10 mouse cellular contexts compared by ENCODE assay signal in genomic region chr5:35717946-35718345, GRCm38 (mm10). TPM values are rescaled to one million over a fixed set of nuclear protein-coding genes. Genes with fewer than 3 reads are reported as not detected.
DNase-seq lines count a peak whose midpoint lies in the region; ATAC-seq lines count a peak whose summit lies in the region.
"Had no signal": no experiment of that assay in that cellular context is flagged by ENCODE, and none has a peak within 500 bp of the region (broad histone marks: within the 10 kb centered on the region; RNA-seq: fewer than 3 reads in every experiment).

No protein-coding gene starts in this region.

- no peaks in the 10 kb centered on the region for H3K27me3 ChIP-seq in forebrain, embryonic 11.5 days (ENCODE audit: control insufficient read depth, insufficient read depth, low read length)
- no peaks in the 10 kb centered on the region for H3K27me3 ChIP-seq in forebrain, embryonic 16.5 days (replicated peaks; ENCODE audit: control insufficient read depth, insufficient read depth, low read length)
- H3K27me3 ChIP-seq in embryonic facial prominence, embryonic 11.5 days (ENCODE audit: control insufficient read depth, insufficient read depth, low read length) = no peaks in the 10 kb centered on the region
- H3K27me3 ChIP-seq: liver, embryonic 15.5 days had no signal

- no peak overlapping the region for H3K4me3 ChIP-seq in forebrain, embryonic 11.5 days (ENCODE audit: low read depth, low read length)
- no peak overlapping the region for H3K4me3 ChIP-seq in forebrain, embryonic 16.5 days (replicated peaks; ENCODE audit: low read length)
- no peak overlapping the region for H3K4me3 ChIP-seq in embryonic facial prominence, embryonic 11.5 days (ENCODE audit: low read depth, low read length)
- H3K4me3 ChIP-seq: liver, embryonic 15.5 days had no signal

- H3K9ac ChIP-seq in forebrain, embryonic 11.5 days (ENCODE audit: low read length) = no peak overlapping the region
- no peak overlapping the region for H3K9ac ChIP-seq in forebrain, embryonic 16.5 days (replicated peaks; ENCODE audit: low read depth, low read length)
- H3K9ac ChIP-seq in embryonic facial prominence, embryonic 11.5 days (replicated peaks; ENCODE audit: low read length) = no peak overlapping the region
- H3K9ac ChIP-seq: liver, embryonic 15.5 days had no signal

- ATAC-seq in forebrain, embryonic 11.5 days (replicated peaks; ENCODE audit: low FRiP score) = no peak
- ATAC-seq in forebrain, embryonic 16.5 days = no peak
- ATAC-seq in embryonic facial prominence, embryonic 11.5 days (replicated peaks; ENCODE audit: insufficient number of reproducible peaks, low FRiP score, low TSS enrichment, low read depth) = no peak

- no peaks in the 10 kb centered on the region for H3K4me1 ChIP-seq in forebrain, embryonic 11.5 days (replicated peaks; ENCODE audit: control insufficient read depth, insufficient read depth, low read length)
- H3K4me1 ChIP-seq in forebrain, embryonic 16.5 days (replicated peaks; ENCODE audit: control insufficient read depth, insufficient read depth, low read length) = no peaks in the 10 kb centered on the region
- H3K4me1 ChIP-seq in embryonic facial prominence, embryonic 11.5 days (ENCODE audit: control insufficient read depth, insufficient read depth, low read length) = no peaks in the 10 kb centered on the region

- WGBS in forebrain, embryonic 11.5 days = 57% methylated on average over 4 of the region's 4 CpGs
- 56% methylated on average over 4 of the region's 4 CpGs for WGBS in forebrain, embryonic 16.5 days
- WGBS in embryonic facial prominence, embryonic 11.5 days = 59% methylated on average over 4 of the region's 4 CpGs

- H3K4me2 ChIP-seq in forebrain, embryonic 11.5 days (ENCODE audit: low read depth, low read length, severe bottlenecking) = no peak overlapping the region
- H3K4me2 ChIP-seq in forebrain, embryonic 16.5 days (ENCODE audit: low read length) = no peak overlapping the region
- no peak overlapping the region for H3K4me2 ChIP-seq in embryonic facial prominence, embryonic 11.5 days (ENCODE audit: low read depth, low read length)
- H3K4me2 ChIP-seq: liver, embryonic 15.5 days had no signal

- no peaks in the 10 kb centered on the region for H3K36me3 ChIP-seq in forebrain, embryonic 11.5 days (ENCODE audit: control insufficient read depth, insufficient read depth, low read length)
- H3K36me3 ChIP-seq in forebrain, embryonic 16.5 days (ENCODE audit: control insufficient read depth, insufficient read depth) = no peaks in the 10 kb centered on the region
- H3K36me3 ChIP-seq in embryonic facial prominence, embryonic 11.5 days (replicated peaks; ENCODE audit: control insufficient read depth, insufficient read depth, low read depth, low read length) = no peaks in the 10 kb centered on the region
- H3K36me3 ChIP-seq: G1E; liver, embryonic 15.5 days had no signal

- peak; percentile 63 for DNase-seq in forebrain, embryonic 11.5 days (ENCODE audit: low spot score)
- DNase-seq in thymus, postnatal 0 days (ENCODE audit: low spot score) = peak; percentile 14
- DNase-seq in thymus, postnatal 10 days (ENCODE audit: low spot score in 2 of 2) = no peak
- peak; percentile 52 for DNase-seq in embryonic facial prominence, embryonic 11.5 days (ENCODE audit: low spot score)
- DNase-seq in kidney, postnatal 4 days = peak; percentile 84 to 87
- DNase-seq in lung, postnatal 10 days = peak; percentile 74
- peak; percentile 60 for DNase-seq in thymus, postnatal 4 days

- no peak overlapping the region for H3K27ac ChIP-seq in forebrain, embryonic 11.5 days (ENCODE audit: low read depth, low read length)
- no peak overlapping the region for H3K27ac ChIP-seq in forebrain, embryonic 16.5 days (ENCODE audit: low read length)
- H3K27ac ChIP-seq in embryonic facial prominence, embryonic 11.5 days (replicated peaks; ENCODE audit: low read depth, low read length) = no peak overlapping the region
- H3K27ac ChIP-seq: liver, embryonic 15.5 days had no signal

- H3K9me3 ChIP-seq in forebrain, embryonic 11.5 days (ENCODE audit: control insufficient read depth, low read length) = no peaks in the 10 kb centered on the region
- no peaks in the 10 kb centered on the region for H3K9me3 ChIP-seq in forebrain, embryonic 16.5 days (ENCODE audit: control insufficient read depth, low read length)
- H3K9me3 ChIP-seq in embryonic facial prominence, embryonic 11.5 days (replicated peaks; ENCODE audit: control insufficient read depth, low read length) = no peaks in the 10 kb centered on the region
- H3K9me3 ChIP-seq: G1E; liver, embryonic 15.5 days had no signal

RNA-seq across cellular contexts. Expression of gene Sh3tc1, which starts 21.8 kb away (rescaled TPM):
- polyA plus RNA-seq in forebrain, embryonic 11.5 days (2014; fragmentation: Nextera tagmentation; extraction: Ambion mirVana) = 3.4 TPM in 2 replicates
- 2.3 and 2.8 TPM in 2 replicates for polyA plus RNA-seq in forebrain, embryonic 16.5 days (2015; fragmentation: Nextera tagmentation; extraction: Ambion mirVana)
- polyA plus RNA-seq in thymus, postnatal 0 days (2015; fragmentation: Nextera tagmentation; extraction: Ambion mirVana) = 2.1 and 2.2 TPM in 2 replicates
- 2.9 TPM in 2 replicates for polyA plus RNA-seq in embryonic facial prominence, embryonic 11.5 days (2014; fragmentation: Nextera tagmentation; extraction: Ambion mirVana)

RNA-seq across cellular contexts. Expression of gene Htra3, which starts 38.4 kb away (rescaled TPM):
- 5.7 and 6.3 TPM in 2 replicates for polyA plus RNA-seq in forebrain, embryonic 11.5 days (2014; fragmentation: Nextera tagmentation; extraction: Ambion mirVana)
- 11.3 and 11.8 TPM in 2 replicates for polyA plus RNA-seq in forebrain, embryonic 16.5 days (2015; fragmentation: Nextera tagmentation; extraction: Ambion mirVana)
- 8.9 and 10.4 TPM in 2 replicates for polyA plus RNA-seq in thymus, postnatal 0 days (2015; fragmentation: Nextera tagmentation; extraction: Ambion mirVana)
- polyA plus RNA-seq in embryonic facial prominence, embryonic 11.5 days (2014; fragmentation: Nextera tagmentation; extraction: Ambion mirVana) = 3.6 and 4.4 TPM in 2 replicates
- polyA plus RNA-seq: G1E had no signal

RNA-seq across cellular contexts. Expression of gene Ablim2, which starts 39.7 kb away (rescaled TPM):
- polyA plus RNA-seq in forebrain, embryonic 11.5 days (2014; fragmentation: Nextera tagmentation; extraction: Ambion mirVana) = 0.09 TPM in 1 of 2 replicates, not detected in the other
- polyA plus RNA-seq in forebrain, embryonic 16.5 days (2015; fragmentation: Nextera tagmentation; extraction: Ambion mirVana) = 9.4 and 16.3 TPM in 2 replicates
- polyA plus RNA-seq in thymus, postnatal 0 days (2015; fragmentation: Nextera tagmentation; extraction: Ambion mirVana) = 0.74 and 0.91 TPM in 2 replicates
- polyA plus RNA-seq in embryonic facial prominence, embryonic 11.5 days (2014; fragmentation: Nextera tagmentation; extraction: Ambion mirVana) = 0.20 and 0.55 TPM in 2 replicates
- polyA plus RNA-seq: G1E had no signal

Comparison
In these comparisons a context has a peak if more than half of its experiments do, and no peak if none do; other contexts are left out.
1. DNase-seq: peak in forebrain, embryonic 11.5 days (single experiment), thymus, postnatal 0 days (single experiment), embryonic facial prominence, embryonic 11.5 days (single experiment), kidney, postnatal 4 days (2 of 2), lung, postnatal 10 days (single experiment) and thymus, postnatal 4 days (single experiment); none in thymus, postnatal 10 days (0 of 2).